Mouse (Mus musculus) cerebellum, postnatal 14 days (tissue): Measurements from ENCODE around the gene Cspg4.
"Not testable (repeated sequence)": the region's sequence is repeated elsewhere in the genome, so short reads cannot be mapped to it uniquely, and the experiment has no call there.

Experiments
- DNase-seq, 2 experiments: peaks; one replicate each; pipeline ENCODE4 v3.0.0; 2021; ENCODE audit warnings: mixed read lengths in 2 of 2

The Cspg4 gene

GRCm38 (mm10) chr9:56893313-56893712 lies 28.5 kb downstream of the Cspg4 start:
- no peak for DNase-seq

- DNase-seq = peak in 1 of 2 experiments; percentile 68
Measured at GRCm38 (mm10) chr9:56894006-56894405, 29.2 kb downstream of the Cspg4 start.

DNA sequence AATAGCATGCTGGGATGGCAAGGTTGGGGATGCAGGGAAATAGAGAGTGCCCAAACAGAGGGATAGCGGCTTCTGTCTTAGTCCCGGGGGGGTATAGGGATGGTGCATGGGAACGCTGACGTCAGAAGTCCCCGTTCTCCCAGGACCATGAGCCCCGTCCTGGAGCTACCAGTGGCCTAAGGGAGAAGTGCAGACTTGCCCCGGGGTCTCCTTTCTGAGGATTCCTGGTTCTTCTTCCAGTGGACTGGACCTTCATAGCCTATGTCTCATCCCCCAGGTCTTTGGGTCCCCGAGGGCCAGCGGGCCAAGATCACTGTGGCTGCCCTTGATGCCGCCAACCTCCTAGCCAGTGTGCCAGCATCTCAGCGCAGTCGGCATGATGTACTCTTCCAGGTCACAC lies 31.9 kb downstream of the Cspg4 start:
- no peak for DNase-seq

- no peak for DNase-seq
Measured at GRCm38 (mm10) chr9:56899409-56899808, 34.6 kb downstream of the Cspg4 start.

- DNase-seq = no peak
Measured at GRCm38 (mm10) chr9:56900060-56900459, 35.2 kb downstream of the Cspg4 start.

DNA sequence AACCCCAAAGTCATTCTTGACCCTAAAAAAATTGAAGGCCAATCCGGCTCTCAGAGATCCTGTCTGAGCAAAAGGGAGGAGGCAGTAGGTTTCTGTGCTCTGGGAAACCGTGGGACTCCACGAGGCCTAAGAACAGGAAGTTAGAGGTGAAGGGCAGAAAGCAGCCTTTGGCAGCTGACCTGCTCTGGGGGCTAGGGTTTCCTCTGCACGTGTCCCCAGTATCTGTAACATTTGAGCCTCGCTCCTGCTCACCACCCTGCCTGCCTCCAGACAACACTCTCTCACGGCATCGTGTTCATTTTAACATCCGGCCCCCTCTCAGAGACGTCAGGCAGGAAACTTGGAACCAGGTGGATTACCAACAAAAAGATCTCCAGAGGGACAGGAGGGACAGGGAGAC lies 35.7 kb downstream of the Cspg4 start:
- DNase-seq = no peak

DNA sequence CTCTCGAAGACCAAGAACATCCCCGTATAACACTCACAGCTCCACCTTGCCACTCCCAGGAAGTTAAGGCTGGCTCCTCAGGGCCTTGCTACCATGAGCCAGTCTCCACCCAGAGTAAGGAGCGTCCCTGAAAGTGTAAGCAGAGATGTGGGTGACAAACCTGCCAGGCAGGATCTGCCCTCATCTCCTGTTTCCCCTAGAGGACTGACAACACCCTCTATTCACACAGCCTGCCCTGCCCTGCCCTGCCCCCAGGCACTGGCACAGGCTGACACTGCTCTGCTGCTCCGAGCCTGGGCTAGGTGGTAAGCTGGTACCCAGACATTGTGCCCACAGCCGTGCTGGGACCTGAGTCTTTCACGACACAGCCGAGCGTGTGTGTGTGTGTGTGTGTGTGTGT lies 36.4 kb downstream of the Cspg4 start:
- no peak for DNase-seq

DNA sequence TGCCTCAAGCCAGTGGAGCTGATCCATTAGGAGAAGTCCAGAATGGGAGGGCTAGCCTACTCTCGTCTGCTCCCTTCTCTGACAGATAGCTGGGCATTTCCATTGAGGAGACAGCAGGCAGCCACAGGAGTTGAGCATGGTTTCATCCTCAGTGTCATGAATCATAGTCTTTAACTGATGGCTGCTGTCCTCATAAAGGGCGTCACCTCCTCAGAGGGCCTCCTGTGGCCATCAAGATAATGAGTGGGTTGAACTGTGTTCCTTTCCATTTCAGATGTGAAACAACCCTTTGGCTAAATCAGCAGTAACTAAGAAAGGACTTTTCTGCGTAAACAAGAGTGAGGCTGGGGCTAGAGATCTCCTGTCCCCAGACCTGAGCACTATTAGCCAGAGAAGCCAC lies 38.8 kb downstream of the Cspg4 start:
- no peak for DNase-seq

DNA sequence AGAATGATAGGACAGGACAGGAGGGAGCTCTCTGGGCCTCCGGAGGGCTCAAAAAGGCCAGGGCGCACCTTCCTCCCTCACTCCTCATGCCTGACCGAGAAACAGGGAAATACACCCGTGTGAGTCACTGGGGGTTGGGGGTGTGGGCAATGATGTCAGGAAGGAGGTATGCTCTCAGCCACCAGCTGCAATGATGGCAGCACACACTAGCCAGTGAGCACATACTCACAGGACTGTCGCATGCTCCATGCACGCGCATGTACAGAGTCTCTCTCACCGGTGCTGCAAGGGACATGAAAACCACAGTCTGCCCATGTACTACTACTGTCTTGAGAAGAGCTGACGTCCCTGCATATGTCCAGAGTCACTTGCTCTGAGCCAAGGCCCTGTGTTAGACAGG lies 42.7 kb downstream of the Cspg4 start:
- DNase-seq = no peak

DNA sequence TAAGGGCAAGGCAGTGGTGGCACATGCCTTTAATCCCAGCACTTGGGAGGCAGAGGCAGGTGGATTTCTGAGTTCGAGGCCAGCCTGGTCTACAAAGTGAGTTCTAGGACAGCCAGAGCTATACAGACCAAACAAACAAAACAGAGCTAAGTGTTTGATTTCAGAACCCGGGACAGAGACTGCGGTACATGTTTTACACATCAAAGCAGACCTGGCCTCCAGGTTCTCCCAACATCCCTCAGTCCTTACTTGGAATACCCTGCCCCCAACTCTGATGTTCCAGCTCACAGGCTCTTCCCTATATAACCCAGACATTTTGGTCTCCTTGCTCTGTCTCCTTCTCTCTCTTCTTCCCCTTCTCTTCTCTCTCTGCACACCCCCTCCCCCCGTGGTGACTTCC lies 45.2 kb downstream of the Cspg4 start:
- DNase-seq = not testable (repeated sequence)

DNA sequence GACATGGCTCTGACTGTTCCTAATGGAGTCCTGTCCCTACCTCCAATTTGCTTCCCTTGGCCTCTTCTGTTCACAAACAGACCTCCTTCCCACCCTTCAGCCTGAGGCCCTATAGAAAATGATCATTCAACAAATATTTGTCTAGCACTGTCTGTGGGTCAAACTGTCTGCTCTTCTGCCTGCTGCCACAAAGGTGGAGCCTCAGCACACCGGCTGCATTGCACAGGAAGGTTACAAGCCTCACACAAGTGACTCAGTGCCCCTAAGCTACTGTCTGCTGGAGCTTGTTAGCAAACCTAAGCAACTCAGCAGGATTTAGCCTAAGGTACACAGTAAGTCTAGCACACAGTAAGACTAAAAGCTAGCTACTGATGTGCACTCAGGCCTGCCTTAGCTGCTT lies 46.2 kb downstream of the Cspg4 start:
- no peak for DNase-seq

GRCm38 (mm10) chr9:56913991-56914390 lies 49.2 kb downstream of the Cspg4 start:
- DNase-seq = no peak

GRCm38 (mm10) chr9:56915116-56915515 lies 50.3 kb downstream of the Cspg4 start:
- DNase-seq = no peak

GRCm38 (mm10) chr9:56915695-56916410 lies 51.0 kb downstream of the Cspg4 start:
- peak in 1 of 2 experiments; percentile 44 for DNase-seq

DNA sequence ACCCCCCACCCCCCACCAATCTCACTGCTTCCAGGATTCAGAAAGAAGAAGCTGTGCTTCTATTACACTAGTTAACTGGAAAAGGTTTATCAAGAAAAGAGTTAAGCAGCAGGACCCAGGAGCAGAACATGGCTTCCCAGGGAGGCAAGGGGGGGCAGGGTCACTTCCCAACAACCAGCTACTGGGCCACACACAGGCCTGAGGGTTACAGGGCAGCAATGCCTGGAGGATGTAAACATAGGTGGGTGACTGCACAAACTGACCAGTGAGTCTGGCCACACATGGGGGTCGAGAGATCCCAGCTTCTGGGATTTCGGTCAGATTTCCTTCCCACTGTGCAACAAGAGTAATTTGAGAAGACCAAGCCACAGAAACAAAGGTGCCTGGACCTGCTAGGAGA lies 52.3 kb downstream of the Cspg4 start:
- DNase-seq = no peak

GRCm38 (mm10) chr9:56918466-56918865 lies 53.6 kb downstream of the Cspg4 start:
- DNase-seq = peak; percentile 62 to 68

DNA sequence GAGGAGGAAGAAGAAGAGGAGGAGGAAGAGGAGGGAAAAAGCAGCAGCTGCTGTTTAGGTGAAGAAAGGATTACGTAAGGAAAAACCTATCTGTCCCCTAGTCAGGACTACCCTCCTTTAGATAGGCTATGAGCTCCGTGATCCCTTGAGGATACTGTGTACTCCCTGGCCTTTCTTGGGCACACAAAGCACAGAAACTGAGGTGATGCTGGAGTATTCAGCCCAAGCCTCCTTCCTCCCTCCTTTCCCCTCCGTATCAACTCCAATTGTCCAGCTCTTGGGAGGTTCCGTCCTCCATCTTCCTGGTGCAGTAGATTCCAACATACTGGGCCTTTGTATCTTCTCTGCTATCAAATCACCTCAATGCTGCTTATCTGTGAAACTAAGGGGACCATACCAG lies 57.9 kb downstream of the Cspg4 start:
- no peak for DNase-seq

DNA sequence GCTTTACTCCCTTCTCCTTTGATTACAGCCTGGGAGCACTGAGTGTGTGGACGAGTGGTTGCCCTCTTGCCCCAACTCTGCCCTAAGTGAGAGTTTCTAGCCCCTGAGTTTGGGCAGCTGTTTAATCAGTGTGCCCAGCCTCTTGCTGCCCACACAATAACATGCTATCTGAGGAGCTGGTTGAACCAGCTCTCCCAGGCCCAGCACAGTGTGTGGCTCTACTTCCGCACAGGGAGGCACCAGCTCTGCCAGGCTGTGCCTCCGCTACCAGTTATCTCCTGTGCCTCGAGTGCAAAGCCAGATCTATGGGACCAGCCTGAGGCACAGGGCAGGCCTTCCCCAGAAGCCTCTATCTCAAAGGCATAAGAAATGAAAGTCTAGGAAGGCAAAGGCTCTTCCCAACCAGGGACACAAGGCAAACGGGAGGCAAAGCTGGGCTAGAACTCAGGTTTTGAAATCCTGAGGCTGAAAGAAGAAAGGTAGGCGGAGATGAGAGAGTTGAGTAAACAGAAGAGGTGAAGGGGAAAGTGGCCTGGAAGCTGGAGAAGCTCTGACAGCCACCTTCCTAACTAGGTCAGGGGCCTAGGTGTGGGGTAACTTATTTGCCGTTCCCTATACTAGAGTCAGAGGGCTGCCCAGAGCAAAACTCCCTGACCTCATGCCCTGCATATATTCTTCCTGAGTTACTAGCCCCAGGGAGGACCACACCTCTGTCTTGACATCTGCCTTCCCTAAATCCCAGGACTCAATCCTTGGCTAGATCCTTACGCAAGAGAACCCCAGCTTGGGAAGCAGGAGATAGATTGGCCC lies 59.2 kb downstream of the Cspg4 start:
- DNase-seq = no peak

- DNase-seq = peak in 1 of 2 experiments; percentile 55
Measured at GRCm38 (mm10) chr9:56924651-56925027, 59.8 kb downstream of the Cspg4 start.

GRCm38 (mm10) chr9:56925291-56926024 lies 60.6 kb downstream of the Cspg4 start:
- DNase-seq = no peak

- no peak for DNase-seq
Measured at GRCm38 (mm10) chr9:56926025-56926360, 61.2 kb downstream of the Cspg4 start.

- DNase-seq = no peak
Measured at GRCm38 (mm10) chr9:56926387-56926786, 61.6 kb downstream of the Cspg4 start.

GRCm38 (mm10) chr9:56927191-56928012 lies 62.6 kb downstream of the Cspg4 start:
- no peak for DNase-seq
